Mouse (Mus musculus) heart, postnatal 36 days (tissue): Measurements from ENCODE around the gene Kcnmb4. TPM values are rescaled to one million over a fixed set of nuclear protein-coding genes. Genes with fewer than 3 reads are reported as not detected.

Source experiments
- DNase-seq, 2 experiments: peaks; one replicate each; pipeline ENCODE4 v3.0.0; 2021 to 2022
- intact Hi-C: fragments of 180-260 bp; cut with DNase I; formaldehyde crosslinking; loops from one replicate; pipeline ENCODE4 v1.15.1; 2025
- total RNA-seq, 2 experiments: library from RNA; stranded (reverse); gene quantifications; 2 replicates each; pipeline ENCODE4 v1.2.3; 2021

The Kcnmb4 gene
- total RNA-seq, 2 experiments from 2014 or later = 0.22 to 0.24 TPM

DNA sequence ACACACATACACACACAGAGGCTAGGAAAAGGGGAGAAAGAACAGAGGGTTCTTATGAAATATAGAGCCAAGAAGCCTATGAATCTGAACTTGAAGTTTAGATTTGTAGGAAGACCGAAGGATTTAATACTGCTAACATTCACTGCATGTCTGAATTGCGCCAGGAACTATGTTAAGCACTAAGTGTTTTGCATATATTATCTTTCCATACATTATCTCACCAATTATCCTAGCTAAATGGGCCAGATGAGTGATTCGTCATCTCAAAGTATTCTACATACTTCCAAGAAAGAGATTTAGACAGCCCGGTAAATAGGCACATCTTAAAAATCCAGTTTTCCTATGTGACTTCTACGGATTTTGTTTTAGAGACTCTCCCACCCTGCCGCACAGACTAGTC, 68.7 kb downstream of the Kcnmb4 start:
- intact Hi-C loops = no loop called here
- no peak for DNase-seq

DNA sequence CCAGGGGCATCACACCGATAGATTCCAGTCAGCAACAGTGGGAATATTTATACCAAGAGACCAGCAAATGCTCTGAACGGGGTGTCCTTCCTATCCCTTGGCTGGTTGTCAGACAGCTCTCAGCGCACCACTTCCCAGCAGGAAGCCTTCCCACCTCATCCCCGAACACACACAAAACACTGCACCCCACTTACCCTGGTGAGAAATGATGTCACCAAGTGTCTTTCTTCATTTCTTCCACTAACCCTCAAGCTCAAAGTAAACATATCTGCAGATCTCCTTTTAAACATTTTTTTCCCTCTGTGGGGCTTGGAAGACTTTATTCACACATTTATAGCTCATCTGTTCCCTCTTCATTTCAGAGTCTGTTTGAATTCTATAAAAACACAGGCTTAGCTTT, 70.0 kb downstream of the Kcnmb4 start:
- intact Hi-C loops = no loop called here
- no peak for DNase-seq

DNA sequence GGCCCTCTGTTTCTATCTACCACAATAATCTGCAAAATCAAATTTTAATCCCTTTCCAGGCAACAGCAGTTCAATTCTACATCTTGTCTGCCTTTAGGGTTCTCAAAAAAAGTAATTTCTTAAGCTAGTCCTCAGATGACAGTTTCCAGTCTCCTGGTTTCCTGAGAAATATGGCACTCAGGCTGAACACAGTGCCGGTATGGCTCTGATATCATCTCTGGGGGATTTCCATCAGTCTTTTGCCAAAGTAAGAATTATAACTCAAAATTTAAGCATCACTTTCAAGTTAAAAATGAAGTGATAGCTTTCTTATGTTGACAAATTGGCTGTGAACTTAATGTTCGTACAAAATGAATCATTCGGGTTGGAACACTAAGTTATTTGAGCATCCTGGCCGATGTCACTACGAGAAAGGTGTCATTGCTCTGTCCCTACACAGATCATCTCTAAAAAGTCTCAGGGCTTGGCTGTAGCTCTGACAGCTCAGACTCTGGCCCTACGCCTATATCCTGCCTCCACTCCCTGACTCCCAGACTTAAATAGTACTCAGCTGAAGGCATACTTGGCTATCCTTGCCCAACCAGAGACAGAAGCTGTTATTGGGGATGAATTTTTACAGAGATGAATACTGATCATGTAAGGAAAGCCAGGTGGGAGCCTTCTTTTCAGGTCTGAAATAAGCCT, 70.8 kb downstream of the Kcnmb4 start:
- intact Hi-C loops = no loop called here
- DNase-seq = no peak

DNA sequence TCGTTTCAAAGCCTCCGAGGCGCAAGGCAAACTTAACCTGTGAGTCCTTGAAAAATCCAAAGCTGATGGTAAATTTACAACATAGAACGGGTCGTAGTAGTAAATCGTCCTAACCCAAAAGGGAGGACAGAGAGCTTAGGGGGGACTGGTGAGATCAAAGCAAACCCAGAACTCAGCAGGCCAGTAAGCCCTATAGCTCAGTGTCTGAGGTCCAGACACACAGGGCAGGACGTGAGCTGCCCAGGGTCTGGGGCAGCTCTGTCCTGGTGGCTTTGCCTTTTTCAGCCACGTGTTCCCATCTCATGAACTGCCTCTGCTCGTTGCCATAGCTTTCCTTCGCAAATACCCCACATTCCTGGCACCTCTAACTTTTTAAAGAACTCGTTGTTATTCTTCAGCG, 75.7 kb downstream of the Kcnmb4 start:
- intact Hi-C loops = no loop called here
- no peak for DNase-seq

DNA sequence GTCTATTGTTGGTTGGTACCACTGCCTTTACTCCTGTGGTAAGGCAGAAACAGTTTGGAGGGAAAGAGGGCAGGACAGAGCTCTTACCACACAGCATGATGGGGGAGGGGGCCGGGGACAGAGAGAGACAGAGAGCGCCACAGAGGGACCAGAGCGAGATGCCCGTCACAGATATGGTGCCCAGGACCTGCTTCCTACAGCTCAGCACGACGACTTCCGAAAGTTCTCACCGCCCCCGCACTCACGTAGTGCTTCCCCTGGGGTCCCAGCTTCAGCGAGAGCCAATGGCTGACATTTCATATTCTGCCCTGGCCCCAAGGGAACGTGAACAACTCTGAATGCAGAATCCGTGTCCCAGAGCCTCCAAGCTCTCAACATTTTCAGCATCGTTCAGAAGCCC, 76.1 kb downstream of the Kcnmb4 start:
- intact Hi-C loops = no loop called here
- no peak for DNase-seq

DNA sequence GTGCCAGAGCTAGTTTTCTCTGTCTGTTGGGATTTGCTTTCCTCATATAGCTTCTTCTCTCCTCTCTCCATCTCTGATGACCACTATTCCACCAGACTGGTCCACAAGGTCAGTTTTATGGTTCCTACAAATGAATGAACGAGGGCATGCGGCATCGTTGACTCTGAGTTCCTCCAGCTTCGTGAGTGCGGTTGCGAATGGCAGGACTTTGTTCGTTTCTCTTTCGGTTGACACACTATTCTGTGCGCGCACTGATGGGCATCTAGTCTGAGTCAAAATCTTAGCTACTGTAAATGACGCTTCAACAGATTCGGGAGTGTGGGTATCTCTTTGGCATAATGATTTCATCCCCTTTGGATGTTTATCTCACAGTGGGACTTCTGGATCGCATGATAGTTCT, 76.7 kb downstream of the Kcnmb4 start:
- intact Hi-C loops = no loop called here
- no peak for DNase-seq

DNA sequence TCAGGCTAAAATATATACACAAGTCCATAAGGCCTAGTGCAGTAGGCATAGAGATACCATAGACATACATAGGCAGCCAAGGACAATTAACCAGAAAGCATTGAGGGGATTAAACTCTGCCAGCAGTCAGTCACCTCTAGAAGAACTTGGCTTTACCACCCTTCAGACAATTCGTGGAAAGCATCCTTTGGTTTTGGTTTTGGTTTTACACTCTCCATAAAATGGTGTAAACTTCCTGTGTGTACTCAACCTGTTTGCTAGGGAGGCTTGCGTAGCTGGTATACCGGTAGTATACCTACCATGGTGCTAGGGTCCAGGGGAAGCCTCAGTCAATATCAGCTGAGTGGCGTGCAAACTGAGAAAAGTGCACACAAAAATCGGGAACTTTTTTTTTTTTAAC, 77.4 kb downstream of the Kcnmb4 start:
- no peak for DNase-seq
- intact Hi-C loops = no loop called here

DNA sequence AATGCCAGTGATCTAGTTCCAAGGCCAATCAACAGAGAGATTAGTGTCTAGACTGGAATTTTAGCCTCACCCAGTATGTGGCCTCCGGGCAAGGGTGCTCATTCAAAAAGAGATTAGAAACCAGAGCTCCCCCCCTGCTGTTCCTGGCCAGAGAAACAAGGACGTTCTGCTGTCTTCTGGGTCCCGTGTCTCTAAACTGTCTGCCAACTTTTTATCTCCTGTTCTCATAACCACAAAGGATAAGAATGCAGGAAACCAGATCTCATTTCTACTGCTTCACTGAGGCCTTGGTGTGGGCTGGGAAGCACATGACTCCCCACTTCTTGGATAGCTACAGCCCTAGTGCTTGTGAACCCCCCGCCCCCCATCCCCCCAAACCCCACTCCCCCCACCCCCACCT, 79.1 kb downstream of the Kcnmb4 start:
- intact Hi-C loops = no loop called here
- peak in 1 of 2 experiments; percentile 3 for DNase-seq

DNA sequence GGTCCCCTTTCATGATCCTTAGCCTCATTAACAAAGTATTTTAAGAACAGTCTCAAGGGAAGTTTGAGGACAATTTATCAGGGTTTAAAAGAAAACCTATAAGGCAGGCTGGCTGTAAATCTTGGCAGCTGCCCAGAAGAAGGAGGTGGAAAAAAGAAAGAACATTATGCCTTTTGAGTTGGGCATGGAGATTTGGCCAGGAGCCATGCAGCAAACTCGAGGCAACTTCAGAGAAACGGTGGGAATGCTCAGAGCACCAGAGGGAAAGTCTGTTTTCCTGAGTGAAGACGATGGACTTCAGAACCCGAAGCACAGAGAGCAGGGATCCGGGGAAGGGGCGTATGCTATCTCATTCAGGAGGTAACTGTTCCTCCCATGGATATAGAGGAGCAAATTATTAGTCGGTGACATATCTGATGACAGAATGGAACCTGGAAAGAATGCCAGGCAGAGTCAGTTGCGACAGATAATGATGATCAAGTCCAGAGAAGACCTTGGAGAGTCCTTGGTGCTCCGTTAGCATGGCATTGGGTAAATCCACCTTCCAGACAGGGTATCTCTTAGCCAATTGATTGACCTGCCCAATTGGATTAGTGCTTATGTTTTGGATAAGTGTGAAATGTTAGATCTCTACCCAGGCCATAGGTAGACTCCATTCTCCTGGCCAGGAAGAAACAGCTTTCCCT, 79.7 kb downstream of the Kcnmb4 start:
- intact Hi-C loops = no loop called here

DNA sequence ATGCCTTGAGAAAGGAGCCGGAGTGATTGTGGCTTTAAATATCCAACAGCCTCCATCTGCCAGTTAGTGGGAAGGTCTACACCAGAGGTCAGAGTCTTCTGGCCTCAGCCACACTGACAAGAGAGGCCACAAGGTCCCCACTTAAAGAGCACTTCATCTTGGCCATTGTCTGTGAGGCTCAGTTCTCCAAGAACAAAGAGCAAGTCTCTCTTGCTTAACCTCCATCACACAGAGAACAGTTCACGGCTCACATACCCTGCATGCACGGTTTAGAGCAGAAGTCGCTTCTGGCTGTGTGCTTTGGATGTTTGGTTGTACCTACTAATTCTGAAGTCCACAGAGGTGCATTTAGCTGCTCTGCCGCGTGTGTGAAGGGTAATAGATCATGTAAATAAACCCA, 84.8 kb downstream of the Kcnmb4 start:
- DNase-seq = no peak
- intact Hi-C loops = loop anchor here (5.0 kb wide), 1 partner anchor 458 kb away; no protein-coding TSS in a partner anchor

More for the DNA sequence above, 79.7 kb downstream of the Kcnmb4 start:
- DNase-seq = no peak

DNA sequence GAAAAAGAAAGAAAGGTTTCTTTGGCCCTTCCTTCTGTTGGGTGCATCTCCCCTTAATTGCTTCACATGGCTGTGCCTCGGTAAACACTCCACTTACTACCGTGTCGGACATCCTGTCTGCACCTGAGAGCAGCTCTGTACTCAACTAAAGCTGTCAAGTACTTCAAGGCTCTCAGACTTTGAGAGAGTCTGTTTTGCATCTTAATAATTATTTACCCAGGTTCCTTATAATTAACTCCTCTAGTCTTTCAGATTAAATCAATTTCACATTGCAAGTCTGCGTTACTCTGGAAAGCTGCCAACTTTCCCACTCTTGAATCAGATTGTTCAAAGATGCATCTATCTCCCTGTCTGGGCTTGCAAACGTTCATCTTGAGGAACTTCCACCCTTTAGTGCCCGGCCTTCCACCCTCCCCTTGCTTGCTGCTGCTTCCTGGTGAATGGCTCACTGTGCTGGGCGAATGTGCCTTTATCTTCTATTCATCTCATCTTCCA, 87.2 kb downstream of the Kcnmb4 start:
- intact Hi-C loops = loop anchor here (5.0 kb wide), 1 partner anchor 461 kb away; no protein-coding TSS in a partner anchor
- no peak for DNase-seq

DNA sequence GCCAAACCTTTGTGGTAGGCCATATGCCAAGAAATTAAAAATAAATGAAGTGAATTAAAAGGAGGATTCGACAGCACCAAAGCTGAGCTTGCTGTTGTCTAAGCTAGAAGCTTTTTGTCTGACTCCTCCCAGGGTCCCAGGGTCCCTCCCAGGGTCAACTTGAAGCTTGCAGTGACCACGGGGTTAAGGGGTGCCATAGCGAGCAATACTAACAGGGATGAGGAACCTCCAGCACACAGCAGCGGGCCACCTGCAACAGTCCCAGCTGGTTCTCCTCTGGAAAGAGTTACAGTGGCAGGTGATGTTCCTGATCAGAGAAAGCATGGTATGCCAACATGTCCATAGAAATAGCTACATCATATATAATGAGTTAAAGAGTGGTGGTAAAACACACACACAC, 89.3 kb downstream of the Kcnmb4 start:
- intact Hi-C loops = no loop called here
- no peak for DNase-seq

DNA sequence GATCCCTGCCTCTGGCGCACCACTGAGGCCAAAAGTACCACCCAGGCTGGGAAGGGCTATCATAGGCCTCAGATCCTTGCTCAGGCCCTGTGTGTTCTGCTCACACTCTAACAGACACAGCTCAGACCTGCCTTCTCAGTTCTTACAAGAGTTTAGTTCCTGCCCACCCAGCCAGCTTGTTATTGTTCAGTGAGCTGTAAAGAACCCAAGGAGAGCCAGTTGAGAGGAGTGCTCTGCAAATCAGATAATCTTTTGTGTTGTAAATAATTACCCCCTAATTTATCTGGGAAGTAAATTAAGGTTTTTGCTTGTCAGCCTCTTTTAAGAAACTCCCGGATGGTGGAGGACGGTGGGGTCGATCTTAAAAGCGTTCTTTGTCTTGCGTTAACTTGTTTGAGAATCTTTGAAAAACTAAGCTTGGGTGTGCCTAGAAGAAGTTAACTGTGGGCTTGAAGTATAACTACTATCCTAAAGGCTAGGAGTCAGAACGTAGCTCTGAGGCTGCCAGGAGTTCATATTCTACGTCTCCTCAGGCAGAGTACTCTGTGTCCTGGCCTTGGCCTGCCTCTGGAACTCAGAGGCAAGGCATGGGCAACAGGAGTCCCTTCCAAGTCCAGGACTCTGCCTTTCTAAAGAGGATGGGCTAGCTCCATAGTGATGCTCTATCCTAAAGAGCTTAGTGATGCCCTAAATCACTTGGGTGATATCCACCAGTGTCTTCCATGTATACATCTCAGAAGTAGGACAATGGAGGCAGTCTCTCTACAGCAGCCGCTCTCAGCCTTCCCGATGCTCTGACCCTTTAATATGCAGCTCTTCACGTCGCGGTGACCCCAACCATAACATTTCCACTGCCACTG, 90.6 kb downstream of the Kcnmb4 start:
- DNase-seq = no peak

DNA sequence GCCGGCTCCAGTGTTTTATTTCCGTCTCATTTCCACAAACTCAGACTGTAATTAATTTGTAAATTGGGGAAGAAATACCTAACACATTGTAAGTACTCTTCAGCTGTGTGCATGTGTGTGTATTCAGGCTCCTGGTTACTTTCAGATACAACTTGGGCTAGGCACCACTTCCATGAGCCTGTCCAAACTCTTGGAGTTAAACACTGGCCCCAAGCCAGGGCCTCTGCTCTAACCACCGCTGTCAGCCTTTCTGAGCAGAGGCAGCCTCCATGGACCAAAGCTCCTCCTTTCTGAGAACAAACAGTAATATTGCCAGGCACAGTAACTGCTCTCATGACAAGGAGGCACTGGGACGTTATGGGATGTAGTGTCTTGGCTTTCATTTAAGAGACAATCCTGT, 96.8 kb downstream of the Kcnmb4 start:
- no peak for DNase-seq

More for the DNA sequence above, 90.6 kb downstream of the Kcnmb4 start:
- intact Hi-C loops = no loop called here

DNA sequence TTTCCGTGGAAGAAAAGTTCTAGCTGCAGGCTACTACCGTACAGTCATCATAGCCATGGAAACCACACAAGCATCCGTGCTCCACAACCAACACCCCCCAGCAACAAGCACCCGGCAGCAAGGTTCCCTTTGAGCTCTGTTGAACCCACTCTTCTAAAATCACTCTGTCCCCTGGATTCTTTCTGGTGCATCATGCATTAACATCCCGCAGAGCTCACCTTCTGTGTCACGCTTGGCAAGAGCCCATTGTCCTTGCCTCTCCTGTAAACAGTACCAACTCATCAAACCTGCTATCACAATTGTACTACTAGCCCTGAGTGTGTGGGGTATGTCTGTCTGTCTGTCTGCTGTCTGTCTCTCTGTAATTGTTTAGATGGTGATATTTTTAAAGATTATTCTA, 99.6 kb downstream of the Kcnmb4 start:
- intact Hi-C loops = no loop called here
- no peak for DNase-seq

More for the DNA sequence above, 96.8 kb downstream of the Kcnmb4 start:
- intact Hi-C loops = no loop called here

DNA sequence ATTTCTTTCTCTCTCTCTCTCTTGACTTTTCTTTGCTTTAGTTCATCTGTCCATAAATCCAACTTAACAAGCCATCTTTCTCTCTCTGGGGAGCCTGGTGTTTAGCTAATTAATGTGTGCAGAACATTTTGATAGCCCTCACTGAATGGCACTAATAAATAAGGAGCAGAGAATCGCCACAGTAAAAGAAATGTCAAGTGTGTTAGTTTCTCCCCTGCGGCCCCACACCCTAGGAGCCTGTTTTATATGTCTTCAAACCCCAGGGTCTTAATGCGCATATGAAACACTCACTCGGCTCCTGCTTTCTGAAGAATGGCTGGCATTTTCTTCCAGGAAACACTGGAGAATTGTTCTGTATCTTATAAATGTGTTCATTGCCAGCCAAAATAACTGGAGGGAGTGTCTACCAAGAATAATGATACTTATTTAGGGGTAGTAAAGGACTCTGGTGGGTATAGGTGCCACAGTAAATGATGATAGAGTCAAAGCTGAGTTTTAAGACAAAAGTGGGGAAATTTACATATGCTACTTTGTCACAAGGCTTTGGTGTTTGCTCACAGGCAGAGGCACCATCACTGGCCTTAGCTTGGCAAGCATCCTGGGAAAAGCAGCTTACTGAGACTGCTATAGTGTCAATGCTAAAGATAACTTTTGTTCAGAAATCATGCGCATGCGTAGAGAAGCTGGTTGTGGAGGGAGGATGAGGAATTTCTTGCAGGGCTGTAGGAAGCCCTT, 102.5 kb downstream of the Kcnmb4 start:
- intact Hi-C loops = no loop called here
- no peak for DNase-seq
